Mouse (Mus musculus) stomach, embryonic 15.5 days (tissue): ENCODE measurements around the gene Manbal. TPM values are rescaled to one million over a fixed set of nuclear protein-coding genes. Genes with fewer than 3 reads are reported as not detected.
"Not testable (repeated sequence)": the region's sequence is repeated elsewhere in the genome, so short reads cannot be mapped to it uniquely, and the experiment has no call there.

Experiments
- ATAC-seq: fragments of 200-750 bp; cut with Nextera tagmentation; 2 replicates; pipeline ENCODE4 v1.8.0; 2017; ENCODE audit warnings: low read depth, moderate number of reproducible peaks, moderate TSS enrichment; ENCODE audit not compliant: insufficient read depth, low FRiP score
- H3K27ac ChIP-seq: fragments of 300-500 bp; sonication (generic); 2 replicates; pipeline ENCODE4 v1.5.1; 2015; ENCODE audit warnings: mild to moderate bottlenecking, inconsistent platforms
- H3K27me3 ChIP-seq: fragments of 300-500 bp; sonication (generic); replicated peaks from 2 replicates; pipeline ENCODE4 v1.6.1; 2015; ENCODE audit warnings: inconsistent platforms
- H3K36me3 ChIP-seq: fragments of 300-500 bp; sonication (generic); 2 replicates; pipeline ENCODE4 v1.6.1; 2015; ENCODE audit warnings: inconsistent platforms
- H3K4me1 ChIP-seq: fragments of 300-500 bp; sonication (generic); 2 replicates; pipeline ENCODE4 v1.6.1; 2015; ENCODE audit warnings: inconsistent platforms
- H3K4me2 ChIP-seq: fragments of 300-500 bp; sonication (generic); 2 replicates; pipeline ENCODE4 v1.6.1; 2015; ENCODE audit warnings: mild to moderate bottlenecking, inconsistent platforms
- H3K4me3 ChIP-seq: fragments of 300-500 bp; sonication (generic); replicated peaks from 2 replicates; pipeline ENCODE4 v1.5.1; 2015; ENCODE audit warnings: inconsistent platforms
- H3K9ac ChIP-seq: fragments of 300-500 bp; sonication (generic); 2 replicates; pipeline ENCODE4 v1.6.1; 2015; ENCODE audit warnings: inconsistent platforms
- H3K9me3 ChIP-seq: fragments of 300-500 bp; sonication (generic); 2 replicates; pipeline ENCODE4 v1.6.1; 2016; ENCODE audit warnings: inconsistent platforms
- WGBS: fragments of 180-500 bp; shearing (Covaris S2); methylation state at CpG from one replicate; pipeline ENCODE4 v1.1.7; 2015; 5-methylcytosine and 5-hydroxymethylcytosine counted together
- polyA plus RNA-seq: library from polyadenylated mRNA; unstranded; fragments of >200 nt; fragmentation: Nextera tagmentation; extraction: Ambion mirVana; gene quantifications from 2 replicates; pipeline ENCODE4 v1.2.1, GENCODE M21; 2015

The Manbal gene
- polyA plus RNA-seq, 1 experiment from 2014 or later, result 68.3 TPM

DNA sequence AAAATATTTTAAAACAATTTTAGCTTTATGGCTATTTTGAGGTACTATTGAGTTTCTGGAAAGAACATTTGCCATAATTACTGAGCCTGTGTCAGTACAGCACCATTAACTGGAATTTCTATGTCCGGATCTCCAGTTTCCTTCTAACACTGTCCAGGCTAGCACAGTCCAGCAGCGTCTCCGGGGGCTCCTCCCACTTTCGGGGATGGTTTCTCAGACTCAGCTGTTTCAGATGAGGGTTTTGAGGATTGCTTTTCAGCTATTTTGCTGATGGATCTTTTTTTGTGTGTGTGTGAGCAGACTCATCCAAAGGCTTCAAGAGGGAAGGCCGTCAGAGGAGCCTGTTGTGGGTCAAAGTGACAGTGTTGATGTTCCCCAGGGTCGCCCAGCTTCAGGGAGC lies 4.3 kb downstream of the Manbal start:
- Histone ChIP-seq H3K27me3 (no peaks in the 10 kb centered on the region), H3K4me1 (peaks cover 22% of the 10 kb centered on the region), H3K36me3 (no peaks in the 10 kb centered on the region), H3K9me3 (no peaks in the 10 kb centered on the region), H3K4me2 (no peak overlapping the region), H3K9ac (no peak overlapping the region), H3K4me3 (no peak overlapping the region), H3K27ac (peak overlapping the region; percentile 1; the same call in 1 of the 2 replicates)
- 0 out of 2 replicates have a peak, but pooled peaks have one; percentile 28 for ATAC-seq
- WGBS, result 60% methylated on average over 6 of the region's 6 CpGs

DNA sequence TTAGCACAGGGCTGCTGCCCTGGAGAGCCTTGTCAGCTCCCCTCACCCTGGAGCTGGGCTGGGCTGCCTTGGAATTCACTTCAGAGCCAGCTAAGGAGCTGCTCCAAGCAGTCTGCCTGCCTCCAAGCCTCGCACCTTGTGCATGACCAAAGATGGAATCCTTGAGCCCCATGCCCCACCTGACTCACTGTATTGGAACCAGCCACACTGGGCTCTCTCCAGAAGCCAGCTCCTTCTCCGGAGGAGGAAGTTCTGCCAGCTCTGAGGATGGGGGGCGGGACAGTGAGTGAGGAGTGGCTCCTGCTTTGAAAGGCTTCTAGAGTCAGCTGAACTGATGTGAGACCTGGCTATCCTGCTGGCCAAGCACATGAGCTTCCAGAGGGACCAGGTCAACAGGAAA lies 6.3 kb downstream of the Manbal start:
- Histone ChIP-seq H3K27me3 (no peaks in the 10 kb centered on the region), H3K27ac (peak overlapping the region; percentile 18; the same call in 1 of the 2 replicates), H3K4me1 (peaks cover 17% of the 10 kb centered on the region; the same call in 1 of the 2 replicates), H3K9me3 (no peaks in the 10 kb centered on the region), H3K4me3 (no peak overlapping the region), H3K9ac (no peak overlapping the region), H3K4me2 (no peak overlapping the region), H3K36me3 (no peaks in the 10 kb centered on the region)
- ATAC-seq, result no peak
- 77% methylated on average over 3 of the region's 3 CpGs for WGBS

DNA sequence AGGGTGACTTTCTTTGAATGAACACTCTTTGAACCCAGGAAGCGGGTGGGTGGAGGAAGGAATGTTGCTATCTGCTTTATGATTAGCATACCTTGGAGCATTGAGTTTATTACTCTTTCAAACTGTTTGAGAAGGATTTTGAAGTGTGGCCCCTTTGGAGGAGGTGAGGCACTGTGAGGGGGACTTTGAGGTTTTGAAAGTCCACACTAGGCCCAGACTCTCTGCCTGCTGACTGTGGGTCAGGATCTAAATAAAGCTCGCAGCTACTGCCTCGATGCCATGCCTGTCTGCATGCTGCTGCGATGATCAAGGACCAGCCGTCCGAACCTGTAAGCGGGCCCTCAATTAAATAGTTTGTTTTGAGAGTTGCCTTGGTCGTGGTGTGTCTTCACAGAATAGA lies 7.7 kb downstream of the Manbal start:
- no peaks in the 10 kb centered on the region for H3K9me3 ChIP-seq
- 57% methylated on average over 8 of the region's 8 CpGs for WGBS
- H3K27ac ChIP-seq, result no peak overlapping the region; the same call in 1 of the 2 replicates
- H3K4me2 ChIP-seq, result no peak overlapping the region
- no peaks in the 10 kb centered on the region for H3K27me3 ChIP-seq
- peaks cover 15% of the 10 kb centered on the region; the same call in 1 of the 2 replicates for H3K4me1 ChIP-seq
- no peaks in the 10 kb centered on the region for H3K36me3 ChIP-seq
- H3K4me3 ChIP-seq, result no peak overlapping the region
- ATAC-seq, result no peak
- no peak overlapping the region for H3K9ac ChIP-seq

DNA sequence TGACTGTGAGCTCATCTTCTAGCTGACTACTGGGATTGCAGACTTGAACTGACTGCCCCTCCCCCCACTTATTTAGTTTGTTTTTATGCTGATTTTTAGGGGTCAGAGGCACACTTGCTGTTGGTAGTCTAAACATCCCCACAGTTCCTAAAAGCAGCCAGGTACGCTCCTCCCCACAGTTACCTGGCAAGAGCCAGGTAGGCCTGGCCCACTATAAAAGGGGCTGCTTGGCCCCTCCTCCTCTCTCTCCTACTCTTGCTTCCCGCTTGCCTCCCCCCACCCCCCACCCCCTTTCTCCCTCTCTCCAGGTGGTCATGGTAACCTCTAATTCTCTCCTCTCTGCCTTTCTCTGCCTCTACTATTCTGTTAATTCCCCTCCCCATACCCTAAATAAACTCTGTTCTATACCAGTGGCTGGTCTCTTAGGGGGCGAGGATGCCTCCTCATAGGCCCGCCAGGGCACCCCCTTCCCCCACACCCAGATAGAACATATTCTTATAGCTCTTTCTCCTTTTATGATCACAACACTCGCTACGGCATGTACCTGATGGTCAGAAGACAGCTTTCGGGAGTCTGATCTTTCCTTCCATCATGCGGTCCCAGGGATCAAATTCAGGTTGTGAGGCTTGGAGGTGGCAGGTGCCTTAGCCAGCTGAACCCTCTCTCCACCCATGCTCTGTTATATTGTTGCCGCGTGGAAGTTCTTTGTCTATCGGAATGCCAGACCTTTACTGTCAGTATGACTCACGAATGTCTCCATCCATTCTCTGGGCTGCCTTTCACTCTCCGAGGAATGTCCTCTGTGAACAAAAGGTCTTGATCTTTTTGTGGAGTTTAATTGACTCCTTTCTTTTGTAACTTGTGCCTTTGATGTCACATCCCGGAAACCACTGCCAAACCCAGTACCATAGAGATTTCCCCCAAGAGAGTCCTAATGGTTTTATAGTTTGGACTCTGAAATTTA lies 8.7 kb downstream of the Manbal start:
- H3K27ac ChIP-seq, result no peak overlapping the region
- ATAC-seq, result no peak
- H3K9ac ChIP-seq, result no peak overlapping the region
- H3K9me3 ChIP-seq, result no peaks in the 10 kb centered on the region
- peaks cover 15% of the 10 kb centered on the region; the same call in 1 of the 2 replicates for H3K4me1 ChIP-seq
- 46% methylated on average over 14 of the region's 14 CpGs for WGBS
- no peak overlapping the region for H3K4me3 ChIP-seq
- H3K4me2 ChIP-seq, result no peak overlapping the region
- H3K27me3 ChIP-seq, result no peaks in the 10 kb centered on the region
- no peaks in the 10 kb centered on the region for H3K36me3 ChIP-seq

DNA sequence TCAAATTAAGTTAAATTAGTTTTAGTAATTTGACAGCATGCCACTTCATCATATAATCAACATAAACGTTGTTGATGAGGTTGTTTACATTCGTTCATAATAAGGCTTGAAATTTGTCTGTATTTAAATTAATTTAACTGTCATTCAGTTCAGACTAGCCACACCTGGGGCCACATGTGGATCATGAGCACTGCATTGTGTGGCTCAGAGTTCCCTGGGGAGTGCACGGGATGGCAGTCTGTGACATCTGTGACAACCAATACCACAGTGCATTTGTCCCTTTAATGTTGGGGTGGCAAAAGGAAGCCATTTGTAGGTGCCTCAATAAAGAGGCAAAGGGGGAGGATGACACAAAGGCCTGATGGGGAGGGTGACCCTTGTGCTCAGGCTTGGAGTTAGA lies 9.6 kb downstream of the Manbal start:
- no peak for ATAC-seq
- Histone ChIP-seq H3K9me3 (no peaks in the 10 kb centered on the region), H3K27ac (no peak overlapping the region), H3K4me1 (peaks cover 15% of the 10 kb centered on the region; the same call in 1 of the 2 replicates), H3K9ac (no peak overlapping the region), H3K36me3 (no peaks in the 10 kb centered on the region), H3K27me3 (no peaks in the 10 kb centered on the region), H3K4me3 (no peak overlapping the region), H3K4me2 (no peak overlapping the region)
- WGBS, result 56% methylated on average over 3 of the region's 3 CpGs

DNA sequence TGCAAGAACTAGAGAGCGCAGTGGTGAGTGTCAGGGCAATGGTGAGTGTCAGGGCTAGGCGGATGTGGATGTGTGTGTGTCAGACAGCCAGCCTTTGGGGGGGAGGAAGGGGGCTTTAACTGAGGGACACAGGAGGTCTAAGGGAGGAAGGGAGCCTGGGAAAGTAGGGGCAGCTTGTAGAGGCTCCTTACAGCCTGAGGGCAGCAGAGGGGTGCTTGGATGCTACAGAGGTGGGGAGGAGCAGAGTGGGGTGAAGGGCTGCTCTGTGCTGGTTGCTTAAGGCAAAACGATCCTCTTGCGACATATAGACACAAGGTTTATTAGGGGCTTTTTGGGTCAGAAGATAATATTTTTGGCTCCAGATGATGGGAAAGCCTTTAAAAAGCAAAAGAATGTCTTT lies 17.4 kb downstream of the Manbal start:
- peaks cover 5% of the 10 kb centered on the region; the same call in 1 of the 2 replicates for H3K36me3 ChIP-seq
- ATAC-seq, result no peak

DNA sequence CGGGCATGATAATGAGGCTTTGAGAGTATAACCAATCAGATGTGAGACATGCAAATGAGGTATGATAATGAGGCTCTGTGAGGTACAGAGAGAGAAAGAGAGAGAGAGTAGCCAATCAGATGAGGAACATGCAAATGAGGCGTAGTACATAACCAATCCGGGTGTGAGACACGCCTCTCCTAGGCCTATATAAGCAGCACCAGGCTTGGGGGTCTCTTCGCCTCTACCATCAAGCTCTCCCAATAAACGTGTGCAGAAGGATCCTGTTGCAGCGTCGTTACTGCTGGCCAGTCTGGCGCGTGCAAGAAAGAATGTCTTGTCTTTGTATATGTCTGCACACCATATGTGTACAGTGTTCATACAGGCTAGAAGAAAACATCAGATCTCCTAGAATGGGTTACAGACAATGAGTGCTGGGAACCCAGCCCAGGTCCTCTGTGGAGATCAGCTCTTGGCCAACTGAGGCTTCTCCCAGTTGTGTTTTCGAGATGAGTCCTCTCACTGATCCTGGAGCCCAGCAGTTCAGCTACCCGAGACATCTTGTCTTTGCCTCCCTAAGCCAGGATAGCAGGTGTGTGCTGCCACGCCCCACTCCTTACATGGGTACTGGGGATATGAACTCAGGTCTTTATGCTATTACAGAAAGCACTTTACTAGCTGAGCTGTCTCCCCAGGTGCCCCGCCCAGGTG lies 21.7 kb downstream of the Manbal start:
- H3K9me3 ChIP-seq, ATAC-seq, H3K9ac ChIP-seq, H3K4me2 ChIP-seq, H3K4me3 ChIP-seq, H3K36me3 ChIP-seq, H3K27me3 ChIP-seq, H3K4me1 ChIP-seq, H3K27ac ChIP-seq: not testable (repeated sequence)
- 92% methylated on average over 14 of the region's 14 CpGs for WGBS

More for the DNA sequence above, 17.4 kb downstream of the Manbal start:
- H3K9me3 ChIP-seq, result no peaks in the 10 kb centered on the region
- H3K4me3 ChIP-seq, result no peak overlapping the region
- no peak overlapping the region for H3K27ac ChIP-seq
- H3K9ac ChIP-seq, result no peak overlapping the region
- H3K27me3 ChIP-seq, result no peaks in the 10 kb centered on the region
- H3K4me1 ChIP-seq, result no peaks in the 10 kb centered on the region
- WGBS, result 86% methylated on average over 4 of the region's 4 CpGs
- no peak overlapping the region for H3K4me2 ChIP-seq

DNA sequence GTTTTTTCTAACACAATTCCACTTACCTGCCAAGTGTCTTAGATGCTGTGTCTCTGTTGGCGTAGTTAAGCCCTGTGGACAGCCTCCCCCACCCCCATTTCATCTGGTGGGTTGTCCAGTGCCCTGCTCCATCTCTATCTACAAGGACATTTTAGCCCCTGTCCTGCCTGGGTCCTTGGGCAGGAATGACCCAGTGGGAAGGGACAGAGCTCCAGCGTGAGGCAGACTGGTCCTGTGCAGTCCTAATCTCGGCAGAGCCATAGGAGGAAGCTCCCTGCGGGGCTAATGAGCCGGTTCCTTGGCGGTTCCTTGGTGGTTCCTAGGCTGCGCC lies 22.2 kb downstream of the Manbal start:
- H3K9ac ChIP-seq, result no peak overlapping the region
- peaks cover 10% of the 10 kb centered on the region; the same call in 1 of the 2 replicates for H3K4me1 ChIP-seq
- H3K4me2 ChIP-seq, result no peak overlapping the region
- H3K27ac ChIP-seq, result no peak overlapping the region
- 91% methylated on average over 7 of the region's 7 CpGs for WGBS
- no peaks in the 10 kb centered on the region for H3K36me3 ChIP-seq
- no peak overlapping the region for H3K4me3 ChIP-seq
- no peaks in the 10 kb centered on the region for H3K27me3 ChIP-seq
- no peak for ATAC-seq
- no peaks in the 10 kb centered on the region for H3K9me3 ChIP-seq

DNA sequence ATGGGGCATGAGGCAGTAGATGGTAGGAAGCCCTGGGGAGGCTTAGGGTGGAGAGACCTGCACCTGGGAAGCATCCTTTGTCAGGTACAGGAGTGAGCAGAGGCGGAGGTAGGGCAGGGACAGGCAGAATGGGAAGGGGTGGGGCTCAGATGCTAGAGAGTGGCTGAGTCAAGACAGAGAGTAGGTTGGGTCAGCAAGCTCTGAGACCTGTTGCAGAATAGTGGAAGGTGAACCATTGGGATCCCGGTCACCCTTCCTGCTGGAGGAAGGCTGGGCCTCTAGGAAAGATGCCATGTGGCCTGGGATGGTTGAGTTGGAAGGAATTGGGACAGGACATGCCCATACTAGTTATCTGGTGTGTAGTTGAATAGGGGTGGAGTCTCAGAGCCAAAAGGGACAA lies 24.9 kb downstream of the Manbal start:
- Histone ChIP-seq H3K27me3 (no peaks in the 10 kb centered on the region), H3K4me2 (no peak overlapping the region), H3K27ac (peak overlapping the region; percentile 41; the same call in 1 of the 2 replicates), H3K4me3 (no peak overlapping the region), H3K9me3 (no peaks in the 10 kb centered on the region), H3K36me3 (peaks cover 11% of the 10 kb centered on the region; the same call in 1 of the 2 replicates), H3K4me1 (peaks cover 31% of the 10 kb centered on the region), H3K9ac (no peak overlapping the region)
- no peak for ATAC-seq
- 77% methylated on average over 2 of the region's 2 CpGs for WGBS

DNA sequence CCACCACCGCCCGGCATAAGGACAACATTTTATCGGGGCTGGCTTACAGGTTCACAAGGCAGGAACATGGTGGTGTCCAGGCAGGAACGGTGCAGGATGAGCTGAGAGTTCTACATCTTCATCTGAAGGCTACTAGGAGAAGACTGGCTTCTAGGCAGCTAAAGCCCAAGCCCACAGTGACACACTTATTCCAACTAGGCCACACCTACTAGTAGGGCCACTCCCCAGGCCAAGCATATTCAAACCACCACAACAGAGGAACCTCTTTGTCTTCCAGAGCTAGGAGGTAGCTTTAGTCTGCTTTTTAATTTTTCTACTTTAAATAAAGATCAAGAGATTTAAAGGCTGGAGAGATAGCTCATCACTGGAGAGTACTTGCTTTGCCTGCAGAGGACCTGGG lies 26.2 kb downstream of the Manbal start:
- no peak overlapping the region for H3K4me3 ChIP-seq
- no peak overlapping the region for H3K4me2 ChIP-seq
- no peak overlapping the region; the same call in 1 of the 2 replicates for H3K27ac ChIP-seq
- no peak overlapping the region for H3K9ac ChIP-seq
- ATAC-seq, result no peak
- WGBS, result 95% methylated on average over 4 of the region's 4 CpGs
- H3K9me3 ChIP-seq, result no peaks in the 10 kb centered on the region
- peaks cover 32% of the 10 kb centered on the region for H3K4me1 ChIP-seq
- no peaks in the 10 kb centered on the region for H3K27me3 ChIP-seq
- peaks cover 21% of the 10 kb centered on the region for H3K36me3 ChIP-seq

DNA sequence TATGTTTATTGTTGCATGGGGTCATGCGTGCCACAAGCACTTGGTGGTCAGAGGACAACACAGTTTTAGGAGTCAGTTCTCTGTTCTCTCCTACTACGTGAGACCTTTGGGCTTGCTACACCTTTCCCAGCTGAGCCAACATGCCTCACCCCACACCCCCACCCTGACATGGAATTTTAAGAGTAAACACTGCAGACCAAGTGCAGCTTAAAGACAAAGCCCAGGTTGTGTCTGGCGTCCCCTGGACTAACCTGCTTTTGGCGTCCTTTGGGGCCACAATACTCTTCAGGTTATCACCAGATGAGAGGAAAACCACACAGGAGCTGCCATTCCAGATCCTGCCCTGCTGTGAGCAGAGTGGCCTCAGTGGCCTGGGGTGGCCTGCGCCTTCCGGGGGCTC lies 27.5 kb downstream of the Manbal start:
- Histone ChIP-seq H3K27ac (peak overlapping the region; percentile 87), H3K36me3 (peaks cover 21% of the 10 kb centered on the region), H3K9me3 (no peaks in the 10 kb centered on the region), H3K4me3 (no peak overlapping the region), H3K9ac (no peak overlapping the region; the same call in 1 of the 2 replicates), H3K27me3 (no peaks in the 10 kb centered on the region), H3K4me2 (no peak overlapping the region), H3K4me1 (peaks cover 32% of the 10 kb centered on the region)
- 51% methylated on average over 6 of the region's 6 CpGs for WGBS
- peak; percentile 77 for ATAC-seq

DNA sequence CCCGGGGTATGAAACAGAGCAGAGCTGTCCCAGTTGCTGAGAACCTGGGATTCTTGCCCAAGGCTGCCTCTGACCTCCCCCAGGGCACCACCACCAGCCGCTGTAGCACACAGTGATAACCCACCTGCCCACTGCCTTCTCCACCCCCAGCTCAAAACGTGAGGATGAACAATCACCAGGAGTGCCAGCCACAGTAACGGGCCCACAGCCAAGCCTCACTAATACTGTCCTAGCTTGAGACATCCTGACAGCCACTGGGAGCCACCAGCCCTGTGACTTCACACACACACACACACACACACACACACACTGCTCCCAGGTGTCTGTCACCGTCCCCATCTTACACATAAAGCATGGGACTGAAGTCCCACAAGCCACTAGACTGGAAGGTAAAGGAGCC lies 28.0 kb downstream of the Manbal start:
- H3K4me3 ChIP-seq, result no peak overlapping the region
- H3K4me1 ChIP-seq, result peaks cover 32% of the 10 kb centered on the region
- H3K9ac ChIP-seq, result no peak overlapping the region
- ATAC-seq, result no peak
- no peaks in the 10 kb centered on the region for H3K9me3 ChIP-seq
- H3K4me2 ChIP-seq, result no peak overlapping the region
- no peaks in the 10 kb centered on the region for H3K27me3 ChIP-seq
- H3K36me3 ChIP-seq, result peaks cover 21% of the 10 kb centered on the region
- peak overlapping the region; percentile 87 for H3K27ac ChIP-seq
- 55% methylated on average over 5 of the region's 5 CpGs for WGBS
